19 mouse cellular contexts compared by ENCODE assay signal in genomic region chr5:110418523-110418911, GRCm38 (mm10).
"Had no signal": no experiment of that assay in that cellular context is flagged by ENCODE, and none has a peak within 500 bp of the region (broad histone marks: within the 10 kb centered on the region; RNA-seq: fewer than 3 reads in every experiment).

No protein-coding gene starts in this region.

- H3K27me3 ChIP-seq: limb, embryonic 12.5 days; limb, embryonic 15.5 days; liver, embryonic 15.5 days; neural tube, embryonic 15.5 days had no signal

- H3K4me2 ChIP-seq: limb, embryonic 12.5 days; limb, embryonic 15.5 days; liver, embryonic 11.5 days; liver, embryonic 15.5 days; neural tube, embryonic 12.5 days; neural tube, embryonic 15.5 days had no signal

- H3K4me3 ChIP-seq: limb, embryonic 12.5 days; limb, embryonic 15.5 days; liver, embryonic 15.5 days; neural tube, embryonic 12.5 days; neural tube, embryonic 15.5 days had no signal

- H3K36me3 ChIP-seq: limb, embryonic 12.5 days; neural tube, embryonic 15.5 days had no signal

- H3K9me3 ChIP-seq: limb, embryonic 12.5 days; limb, embryonic 15.5 days; liver, embryonic 15.5 days; neural tube, embryonic 12.5 days; neural tube, embryonic 15.5 days had no signal

- H3K9ac ChIP-seq: limb, embryonic 12.5 days; limb, embryonic 15.5 days; liver, embryonic 15.5 days; neural tube, embryonic 12.5 days; neural tube, embryonic 15.5 days had no signal

- DNase-seq: kidney, adult 2 months; kidney, postnatal 25 days; left cerebral cortex, postnatal 4 days; lung, adult 2 months; lung, postnatal 14 days; lung, postnatal 4 days; midbrain, embryonic 14.5 days; right cerebral cortex, adult 18-20 months; right cerebral cortex, postnatal 14 days; right cerebral cortex, postnatal 4 days; thymus, postnatal 25 days had no signal

- H3K27ac ChIP-seq: kidney, postnatal 0 days; limb, embryonic 12.5 days; limb, embryonic 15.5 days; liver, embryonic 15.5 days; neural tube, embryonic 12.5 days; neural tube, embryonic 15.5 days; stomach, postnatal 0 days had no signal
